Mouse (Mus musculus) gastrocnemius, postnatal 10 days (tissue): ENCODE results near the gene Arhgap23. TPM values are rescaled to one million over a fixed set of nuclear protein-coding genes. Genes with fewer than 3 reads are reported as not detected.

Experiments used
- DNase-seq: peaks from one replicate; pipeline ENCODE4 v3.0.0; 2021; ENCODE audit warnings: mixed read lengths
- total RNA-seq, 2 experiments: library from RNA; stranded (reverse); gene quantifications; 2 replicates each; pipeline ENCODE4 v1.2.3; 2021

The Arhgap23 gene
- total RNA-seq, 2 experiments from 2014 or later, result 13.5 to 18.9 TPM

GRCm38 (mm10) chr11:97435808-97436491, 20.6 kb downstream of the Arhgap23 start:
- DNase-seq, result no peak

DNA sequence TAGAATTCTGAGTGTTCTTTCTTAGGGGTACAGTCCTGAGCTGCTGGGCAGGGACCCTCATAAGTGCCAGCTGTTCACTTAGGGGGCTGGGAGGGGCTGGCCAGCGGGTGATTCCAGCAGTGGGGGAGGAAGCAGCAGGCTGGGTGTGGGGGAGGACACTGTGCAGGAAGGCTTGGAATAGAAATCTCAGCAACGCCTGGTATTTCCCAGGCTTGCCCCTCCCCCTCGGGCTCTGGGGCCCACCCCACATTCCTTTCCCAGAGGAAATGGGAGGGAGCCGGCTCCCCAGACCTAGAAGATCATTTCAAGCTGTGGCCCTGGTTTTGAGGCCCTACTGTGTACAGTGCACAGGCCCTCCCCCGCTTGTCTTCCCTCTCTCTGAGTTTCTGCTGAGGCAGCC, 22.4 kb downstream of the Arhgap23 start:
- DNase-seq, result peak; percentile 61

DNA sequence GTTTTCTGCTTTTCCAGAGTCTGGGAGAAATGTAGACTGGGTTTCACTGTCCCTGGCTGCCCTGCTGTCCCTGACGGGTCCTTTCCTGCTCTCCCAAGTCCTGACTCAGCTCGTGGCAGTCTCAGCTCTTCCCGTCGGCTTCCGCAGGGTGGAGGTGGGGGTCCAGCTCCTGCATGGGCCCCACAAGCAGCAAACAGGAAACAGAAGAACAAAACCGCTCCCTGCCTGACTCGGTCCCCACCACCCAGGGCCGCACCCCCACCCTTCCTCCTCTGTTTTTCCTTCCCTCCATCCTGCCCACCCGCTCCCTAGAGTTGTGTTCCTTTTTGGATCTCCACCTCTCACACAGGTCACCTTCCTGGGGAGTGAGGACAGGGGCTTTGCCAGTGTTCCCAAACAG, 23.5 kb downstream of the Arhgap23 start:
- DNase-seq, result peak; percentile 30

- peak; percentile 78 for DNase-seq
These were observed 24.6 kb downstream of the Arhgap23 start for GRCm38 (mm10) chr11:97439935-97440334.

- peak; percentile 54 for DNase-seq
These were observed 25.1 kb downstream of the Arhgap23 start for GRCm38 (mm10) chr11:97440441-97440881.

GRCm38 (mm10) chr11:97441036-97441657, 25.8 kb downstream of the Arhgap23 start:
- DNase-seq, result peak; percentile 52

- DNase-seq, result no peak
These were observed 26.4 kb downstream of the Arhgap23 start for GRCm38 (mm10) chr11:97441658-97442125.

DNA sequence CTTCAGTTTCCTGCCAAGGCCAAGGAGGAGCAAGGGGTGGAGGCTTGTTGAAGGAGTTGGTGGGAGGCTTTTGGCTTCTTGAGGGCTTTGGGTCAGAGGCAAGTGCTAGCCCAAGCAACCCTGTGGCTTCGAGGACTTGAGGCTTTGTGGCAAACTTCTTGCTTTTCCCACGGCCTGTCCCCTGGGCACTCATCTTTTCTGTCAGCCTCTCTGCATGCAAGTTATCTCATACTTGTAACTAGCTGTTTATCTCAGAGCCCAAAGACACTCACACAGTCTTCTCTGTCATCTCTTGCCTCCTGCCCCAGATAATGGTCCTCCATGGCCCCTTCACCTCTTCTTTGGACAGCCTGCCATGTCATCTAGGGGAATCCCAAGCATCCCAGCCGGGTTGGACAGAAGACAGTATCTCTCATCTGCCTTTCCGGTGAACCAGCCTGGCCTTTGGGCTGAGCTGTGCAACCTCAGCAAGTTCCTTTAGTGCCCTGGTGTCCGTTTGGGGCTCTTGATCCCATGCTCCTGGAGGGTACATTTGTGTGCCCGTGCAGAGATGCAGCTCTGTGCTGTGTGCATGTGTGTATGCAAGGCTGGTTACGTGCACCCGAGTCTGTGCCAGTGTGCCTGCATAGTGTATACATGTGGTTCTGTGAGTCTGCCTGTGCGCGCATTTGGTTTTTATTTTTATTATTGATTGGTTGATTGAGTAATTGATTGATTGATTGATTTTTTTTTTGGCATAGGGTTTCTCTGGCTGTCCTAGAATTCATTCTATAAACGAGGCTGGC, 27.8 kb downstream of the Arhgap23 start:
- DNase-seq, result no peak

DNA sequence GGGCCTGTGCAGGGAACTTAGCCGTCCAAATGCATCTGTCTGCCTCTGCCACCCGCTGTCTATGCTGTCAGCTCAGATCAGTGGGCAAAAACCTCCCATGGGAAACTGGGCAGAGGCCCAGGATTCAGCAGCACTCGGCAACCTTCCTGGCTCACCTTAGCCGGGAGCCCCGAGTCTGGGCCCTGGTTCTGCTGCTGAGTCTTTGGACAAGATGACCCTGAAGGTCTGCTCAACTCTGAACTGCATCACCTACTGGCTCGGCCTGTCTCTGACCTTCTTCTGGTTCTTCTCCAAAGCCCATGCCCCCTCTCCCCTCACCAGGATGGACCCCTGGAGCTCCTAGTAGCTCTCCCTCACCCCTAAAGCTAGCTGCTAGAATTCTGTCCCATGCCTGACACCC, 30.3 kb downstream of the Arhgap23 start:
- DNase-seq, result no peak

DNA sequence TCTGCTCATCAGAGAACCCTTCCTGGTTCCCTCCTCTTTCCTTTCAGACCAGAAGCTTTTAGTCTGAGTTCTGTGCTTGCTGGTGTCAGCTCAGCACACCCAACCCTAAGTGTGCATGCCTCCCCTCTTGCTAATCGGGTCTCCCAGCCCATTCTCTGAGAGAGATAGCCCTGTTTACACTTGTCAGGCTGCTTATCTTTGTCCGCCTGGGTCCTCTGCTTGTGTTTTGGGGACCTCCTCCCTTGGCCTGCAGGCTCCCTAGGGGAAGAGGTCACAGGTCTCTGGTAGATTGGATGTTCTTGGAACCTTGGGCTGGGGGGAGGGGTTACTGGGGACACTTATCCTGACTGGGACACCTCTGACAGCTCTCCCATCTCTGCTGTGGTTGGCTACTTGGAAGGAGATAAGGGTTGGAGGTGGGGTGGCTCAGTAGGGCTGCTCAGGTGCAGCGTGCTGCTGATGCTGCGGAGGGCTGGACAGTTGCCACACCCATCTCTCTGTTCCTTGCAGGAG, 30.7 kb downstream of the Arhgap23 start:
- no peak for DNase-seq

GRCm38 (mm10) chr11:97447979-97448378, 32.6 kb downstream of the Arhgap23 start:
- no peak for DNase-seq

DNA sequence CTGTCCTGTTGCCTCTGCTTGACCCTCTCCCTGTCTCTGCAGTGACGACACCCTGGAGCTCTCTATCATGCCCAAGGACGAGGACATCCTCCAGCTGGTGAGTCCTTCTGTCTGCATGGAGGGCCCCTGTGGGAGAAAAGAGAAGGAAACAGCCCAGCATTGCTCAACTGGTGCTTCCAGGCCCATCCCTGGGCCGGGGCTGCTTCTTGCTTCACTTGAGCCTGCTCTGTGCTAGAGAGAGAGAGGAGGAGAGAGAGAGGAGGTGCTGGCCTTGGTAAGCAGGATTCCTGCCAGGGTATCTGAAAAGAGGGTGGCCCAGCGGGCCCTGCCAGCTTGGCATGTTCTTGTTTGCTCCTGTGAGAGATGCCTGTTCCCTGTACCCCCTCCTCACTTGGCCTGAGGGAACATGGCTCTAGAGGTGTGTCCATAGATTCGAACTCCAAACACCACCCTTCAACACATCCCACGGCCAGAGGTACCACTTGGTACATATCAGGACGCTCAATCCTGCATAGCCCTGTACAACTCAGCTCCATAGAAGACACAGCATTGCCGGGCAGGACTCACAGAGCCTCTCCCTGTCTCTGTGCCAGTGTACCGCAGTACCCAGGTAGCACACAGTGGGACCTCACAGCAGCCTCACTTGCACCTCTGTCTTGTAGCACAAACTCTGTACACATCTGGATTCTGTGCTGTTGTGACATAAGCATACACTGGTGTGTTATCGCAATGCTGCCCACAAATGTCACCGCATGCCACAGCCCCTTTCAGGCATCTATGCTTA, 33.5 kb downstream of the Arhgap23 start:
- no peak for DNase-seq

- DNase-seq, result peak; percentile 81
These were observed 34.4 kb downstream of the Arhgap23 start for GRCm38 (mm10) chr11:97449601-97450293.

DNA sequence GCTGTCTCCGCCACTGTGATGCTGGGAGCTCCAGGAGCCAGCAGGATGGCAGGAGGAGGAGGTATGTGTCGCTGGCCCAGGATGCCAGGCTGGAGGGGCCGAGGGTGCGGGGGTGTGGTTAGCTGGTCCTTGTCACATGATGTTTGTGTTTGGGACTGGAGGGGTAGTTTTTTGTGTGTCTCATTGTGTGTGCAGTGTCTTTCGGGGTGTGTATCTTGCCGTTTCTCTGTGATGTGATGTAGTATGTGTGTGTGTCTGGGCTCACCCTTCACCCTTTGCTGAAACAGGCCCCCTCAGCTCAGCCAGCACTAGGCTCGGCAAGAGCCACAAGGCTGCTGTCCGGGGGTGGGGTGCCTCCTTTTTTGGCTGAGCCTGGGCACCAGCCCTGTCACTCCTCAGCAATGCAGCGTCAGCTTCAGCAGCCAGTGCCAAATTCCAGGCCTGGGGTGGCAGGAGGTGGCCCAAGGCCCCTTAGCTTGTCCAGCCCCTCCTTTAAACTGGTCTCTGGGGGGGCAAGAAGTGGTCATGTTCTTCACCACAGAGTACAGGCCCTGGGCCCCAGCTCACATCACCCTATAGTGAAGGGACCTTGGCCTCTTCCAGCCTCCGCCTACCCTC, 35.1 kb downstream of the Arhgap23 start:
- peak; percentile 41 for DNase-seq

- DNase-seq, result peak; percentile 21
These were observed 36.3 kb downstream of the Arhgap23 start for GRCm38 (mm10) chr11:97451625-97452024.

DNA sequence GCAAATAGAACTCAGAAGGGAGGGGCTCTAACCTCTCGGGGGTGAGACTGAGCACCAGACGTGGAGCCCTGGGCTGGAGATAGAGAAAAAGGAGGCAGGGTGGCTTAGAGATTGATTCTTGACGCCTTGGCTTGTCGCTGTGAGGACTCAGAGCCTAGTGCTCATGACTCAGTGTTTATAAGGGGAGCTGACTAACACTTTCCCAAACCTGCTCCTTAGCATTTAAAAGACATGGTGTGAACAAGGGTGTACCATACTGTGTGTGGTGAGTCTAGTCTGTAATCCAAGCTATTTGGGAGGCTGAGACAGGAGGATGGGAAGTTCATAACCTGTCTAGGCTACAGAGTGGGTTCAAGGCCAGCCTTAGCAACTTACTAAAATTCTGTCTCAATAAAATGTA, 41.8 kb downstream of the Arhgap23 start:
- DNase-seq, result no peak

DNA sequence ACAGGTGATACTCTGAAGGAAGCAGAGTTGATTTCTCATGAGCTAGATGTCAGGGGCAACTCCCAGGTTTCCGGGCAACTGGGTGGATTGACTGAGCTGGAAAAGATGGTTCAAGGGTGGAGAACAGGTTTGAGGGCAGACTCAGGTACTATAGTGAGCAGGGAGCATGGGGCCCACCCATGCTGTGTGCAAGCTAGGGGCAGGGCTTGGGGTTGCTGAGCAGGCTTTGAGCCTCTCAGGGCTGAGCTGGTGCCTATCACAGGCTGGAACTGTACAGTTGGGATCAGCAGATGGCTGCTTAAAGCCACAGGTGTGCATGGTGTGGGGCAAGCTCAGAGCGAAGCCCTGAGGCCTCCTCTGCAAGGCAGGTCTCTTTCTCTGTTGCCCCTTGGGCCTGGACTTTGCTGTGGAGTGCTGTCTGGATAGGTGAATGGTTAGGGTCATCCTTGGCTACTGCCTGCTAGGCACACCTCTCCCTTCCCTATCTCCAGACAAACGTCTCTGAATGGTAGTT, 46.0 kb downstream of the Arhgap23 start:
- DNase-seq, result no peak

GRCm38 (mm10) chr11:97462538-97462937, 47.2 kb downstream of the Arhgap23 start:
- no peak for DNase-seq

DNA sequence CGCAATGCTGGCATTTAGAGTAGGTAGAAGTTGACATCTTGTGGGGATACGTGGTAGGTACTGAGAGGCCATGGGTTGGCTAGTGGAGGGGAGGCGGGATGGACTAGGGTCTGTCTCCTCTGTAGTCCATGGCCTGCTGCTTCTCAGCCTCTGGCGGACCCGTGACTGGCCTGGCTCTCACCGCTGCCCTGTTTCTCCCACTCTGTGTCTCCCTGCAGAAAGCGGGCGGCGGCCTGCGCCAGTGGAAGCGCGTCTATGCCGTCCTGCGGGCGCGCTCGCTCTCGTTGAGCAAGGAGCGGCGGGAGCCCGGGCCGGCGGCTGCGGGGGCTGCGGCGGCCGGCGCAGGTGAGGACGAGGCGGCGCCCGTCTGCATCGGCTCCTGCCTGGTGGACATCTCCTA, 47.8 kb downstream of the Arhgap23 start:
- no peak for DNase-seq

DNA sequence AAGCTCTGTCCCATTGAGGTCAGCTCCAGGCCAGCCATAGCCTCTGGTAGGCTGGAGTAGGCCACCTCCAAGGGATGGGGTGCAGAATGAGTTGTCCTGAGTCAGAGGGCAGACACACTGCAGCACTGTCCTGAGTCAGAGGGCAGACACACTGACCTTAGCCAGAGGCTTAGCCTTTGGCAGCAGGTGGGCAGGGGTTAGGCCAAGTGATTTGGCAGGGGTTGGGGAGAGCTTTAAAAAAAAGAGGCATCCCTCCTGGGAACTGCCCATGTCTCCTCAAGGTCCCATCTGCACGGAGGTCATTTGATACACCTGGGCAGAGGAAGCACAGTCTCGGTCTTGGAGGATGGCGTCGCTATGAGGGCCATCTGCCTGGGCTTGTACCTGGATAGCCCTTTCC, 48.7 kb downstream of the Arhgap23 start:
- DNase-seq, result peak; percentile 25

- DNase-seq, result no peak
These were observed 50.6 kb downstream of the Arhgap23 start for GRCm38 (mm10) chr11:97465957-97466356.
